Mouse (Mus musculus) embryonic fibroblast, embryonic 13.5 days (primary cell): ENCODE results near the gene Itgb2.

Experiments
- CTCF ChIP-seq: IDR thresholded peaks from 2 replicates; pipeline ENCODE4 v1.5.1; 2011; ENCODE audit warnings: mild to moderate bottlenecking, control low read depth, low read length, moderate library complexity, borderline replicate concordance; ENCODE audit not compliant: insufficient read depth
- POLR2A ChIP-seq: IDR thresholded peaks from 2 replicates; pipeline ENCODE4 v1.6.1; 2011; ENCODE audit warnings: low read depth, mild to moderate bottlenecking, control low read depth, low read length, moderate library complexity

DNA sequence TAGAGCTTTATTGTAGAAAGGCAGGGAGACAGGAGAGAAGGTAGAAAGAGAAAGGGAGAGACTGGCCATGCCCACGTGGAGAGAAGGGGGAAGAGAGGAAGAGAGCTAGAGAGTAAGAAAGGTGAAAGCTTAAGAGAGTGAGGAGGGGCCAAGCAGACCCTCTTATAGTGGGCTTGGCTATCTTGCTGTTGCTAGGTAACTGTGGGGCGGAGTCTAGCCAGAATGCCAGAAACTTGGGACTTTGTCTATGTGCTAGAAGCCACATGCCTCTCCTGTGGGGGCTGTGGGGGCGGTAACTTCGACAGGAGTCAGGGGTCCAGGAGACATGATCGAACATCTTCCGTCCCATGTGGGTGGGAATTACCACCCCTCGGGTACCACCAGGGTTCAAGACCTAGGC lies 39.4 kb downstream of the Itgb2 start:
- no peak for TF ChIP-seq POLR2A
- TF ChIP-seq CTCF: no peak
